Mouse (Mus musculus): Measurements from ENCODE around the gene Siah2.

The Siah2 gene

GRCm38 (mm10) chr3:58695044-58695443 is 2.8 kb upstream of the Siah2 start:
- no peak for DNase-seq (ENCODE audit: low spot score in 2 of 2)

- DNase-seq (ENCODE audit: low spot score in 2 of 2): no peak
Observed at GRCm38 (mm10) chr3:58693331-58693730, 1.1 kb upstream of the Siah2 start.

- peak; percentile 23 to 32 for DNase-seq (ENCODE audit: low spot score in 2 of 2)
Observed at GRCm38 (mm10) chr3:58691374-58691939, 743 bp downstream of the Siah2 start.

GRCm38 (mm10) chr3:58690619-58691373 is 1.4 kb downstream of the Siah2 start:
- DNase-seq (ENCODE audit: low spot score in 2 of 2): peak; percentile 28 to 36

GRCm38 (mm10) chr3:58689721-58690120 is 2.5 kb downstream of the Siah2 start:
- no peak for DNase-seq (ENCODE audit: low spot score in 2 of 2)

GRCm38 (mm10) chr3:58689105-58689504 is 3.1 kb downstream of the Siah2 start:
- DNase-seq (ENCODE audit: low spot score in 2 of 2): no peak

GRCm38 (mm10) chr3:58688551-58688950 is 3.6 kb downstream of the Siah2 start:
- DNase-seq (ENCODE audit: low spot score in 2 of 2): no peak

- DNase-seq (ENCODE audit: low spot score in 2 of 2): no peak
Observed at GRCm38 (mm10) chr3:58686922-58687284, 5.3 kb downstream of the Siah2 start.

GRCm38 (mm10) chr3:58686206-58686921 is 5.8 kb downstream of the Siah2 start:
- no peak for DNase-seq (ENCODE audit: low spot score in 2 of 2)

GRCm38 (mm10) chr3:58685396-58685795 is 6.8 kb downstream of the Siah2 start:
- DNase-seq (ENCODE audit: low spot score in 2 of 2): no peak

- DNase-seq (ENCODE audit: low spot score in 2 of 2): no peak
Observed at GRCm38 (mm10) chr3:58683346-58683745, 8.9 kb downstream of the Siah2 start.

GRCm38 (mm10) chr3:58682336-58682735 is 9.9 kb downstream of the Siah2 start:
- DNase-seq (ENCODE audit: low spot score in 2 of 2): no peak

- DNase-seq (ENCODE audit: low spot score in 2 of 2): no peak
Observed at GRCm38 (mm10) chr3:58681831-58682230, 10.4 kb downstream of the Siah2 start.

GRCm38 (mm10) chr3:58680943-58681637 is 11.1 kb downstream of the Siah2 start:
- DNase-seq (ENCODE audit: low spot score in 2 of 2): no peak

GRCm38 (mm10) chr3:58679996-58680395 is 12.2 kb downstream of the Siah2 start:
- no peak for DNase-seq (ENCODE audit: low spot score in 2 of 2)

- no peak for DNase-seq (ENCODE audit: low spot score in 2 of 2)
Observed at GRCm38 (mm10) chr3:58678905-58679304, 13.3 kb downstream of the Siah2 start.

GRCm38 (mm10) chr3:58678384-58678783 is 13.8 kb downstream of the Siah2 start:
- no peak for DNase-seq (ENCODE audit: low spot score in 2 of 2)

GRCm38 (mm10) chr3:58677615-58678014 is 14.6 kb downstream of the Siah2 start:
- DNase-seq (ENCODE audit: low spot score in 2 of 2): no peak

- DNase-seq (ENCODE audit: low spot score in 2 of 2): no peak
Observed at GRCm38 (mm10) chr3:58673295-58673694, 18.9 kb downstream of the Siah2 start.

- no peak for DNase-seq (ENCODE audit: low spot score in 2 of 2)
Observed at GRCm38 (mm10) chr3:58672481-58673183, 19.6 kb downstream of the Siah2 start.

- DNase-seq (ENCODE audit: low spot score in 2 of 2): no peak
Observed at GRCm38 (mm10) chr3:58671616-58672250, 20.5 kb downstream of the Siah2 start.

Data from frontal cortex, postnatal 25 days (tissue).